Mouse (Mus musculus): ENCODE data around the gene Dclre1b.

- TF ChIP-seq E2F4 (IDR thresholded peaks at IDR 0.05; ENCODE audit: insufficient read depth), result no peak
- no peak for TF ChIP-seq POLR2A (IDR thresholded peaks at IDR 0.05; ENCODE audit: insufficient read length, low read depth)
- no peak for TF ChIP-seq MYOG (IDR thresholded peaks at IDR 0.05; ENCODE audit: control insufficient read depth in 1 of 3, insufficient read depth in 1 of 3, insufficient read length in 2 of 3, low read depth in 2 of 3)
- no peak for TF ChIP-seq USF1 (IDR thresholded peaks at IDR 0.05; ENCODE audit: low read depth)
- TF ChIP-seq TCF12 (IDR thresholded peaks at IDR 0.05; ENCODE audit: insufficient read depth, poor library complexity, severe bottlenecking), result no peak
- no peak for TF ChIP-seq MYOD1 (IDR thresholded peaks at IDR 0.05; ENCODE audit: control insufficient read depth in 1 of 3, insufficient read length in 2 of 3, low read depth in 2 of 3)
- TF ChIP-seq TCF3 (IDR thresholded peaks at IDR 0.05; ENCODE audit: insufficient read length, low read depth), result no peak
These were observed 41.6 kb upstream of the Dclre1b start for GRCm38 (mm10) chr3:103850644-103851363.

Data from myocyte (in vitro differentiated cells).